Mouse (Mus musculus) lung, adult 2 months (tissue): ENCODE measurements around the gene Pramef12. TPM values are rescaled to one million over a fixed set of nuclear protein-coding genes. Genes with fewer than 3 reads are reported as not detected.
"Not testable (repeated sequence)": the region's sequence is repeated elsewhere in the genome, so short reads cannot be mapped to it uniquely, and the experiment has no call there.

Experiments
- DNase-seq: peaks from one replicate; pipeline ENCODE4 v3.0.0; 2022
- H3K4me1 ChIP-seq: fragments of 200-500 bp; 2 replicates; pipeline ENCODE4 v1.6.1; 2011; ENCODE audit warnings: low read length; ENCODE audit not compliant: control insufficient read depth, insufficient read depth
- H3K4me3 ChIP-seq: fragments of 200-500 bp; replicated peaks from 2 replicates; pipeline ENCODE3; 2011; ENCODE audit warnings: low read depth, mild to moderate bottlenecking, control low read depth, low read length; ENCODE audit errors: extremely low read depth
- CTCF ChIP-seq: fragments of 200-500 bp; IDR thresholded peaks from 2 replicates; pipeline ENCODE4 v1.5.1; 2011; ENCODE audit warnings: mild to moderate bottlenecking, low read length, control low read depth; ENCODE audit not compliant: insufficient read depth
- POLR2A ChIP-seq: fragments of 200-500 bp; IDR thresholded peaks from 2 replicates; pipeline ENCODE4 v1.6.1; 2011; ENCODE audit warnings: low read depth, mild to moderate bottlenecking, control low read depth, low read length, borderline replicate concordance; ENCODE audit errors: extremely low read depth
- WGBS: fragments of 180-500 bp; shearing (Covaris S2); methylation state at CpG from one replicate; pipeline ENCODE4 v1.1.7; 2018; 5-methylcytosine and 5-hydroxymethylcytosine counted together
- polyA plus RNA-seq: library from polyadenylated mRNA; depleted of rRNA; stranded (reverse); fragments of >200 nt; gene quantifications from 2 replicates; pipeline ENCODE4 v1.2.3, GENCODE M21; 2012; rRNA removed

Pramef12 gene
- polyA plus RNA-seq, 1 experiment = 0.75 TPM

DNA sequence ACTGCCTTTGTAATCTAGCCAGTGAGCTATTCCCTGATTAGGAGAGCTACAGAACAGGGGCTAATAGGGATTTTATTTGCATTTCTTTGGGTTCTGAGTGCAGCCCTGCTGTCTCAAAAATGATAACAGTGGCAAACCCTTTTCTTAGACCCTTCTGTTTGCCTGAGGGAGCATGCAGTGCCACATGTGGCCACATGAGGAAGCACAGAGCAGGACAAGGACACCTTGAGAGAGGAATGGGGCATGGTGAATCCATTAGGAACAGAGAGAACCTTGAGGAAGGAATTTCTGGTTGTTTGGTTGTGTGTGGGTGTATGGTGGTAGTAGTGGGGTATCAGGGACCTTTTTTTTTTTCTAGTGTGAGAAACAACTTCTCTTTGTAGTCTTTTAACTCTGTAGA is 12.4 kb upstream of the Pramef12 start:
- Histone ChIP-seq H3K4me3 (no peak overlapping the region), H3K4me1 (no peaks in the 10 kb centered on the region)
- TF ChIP-seq CTCF (peak; percentile 36), POLR2A (no peak)
- DNase-seq = no peak

DNA sequence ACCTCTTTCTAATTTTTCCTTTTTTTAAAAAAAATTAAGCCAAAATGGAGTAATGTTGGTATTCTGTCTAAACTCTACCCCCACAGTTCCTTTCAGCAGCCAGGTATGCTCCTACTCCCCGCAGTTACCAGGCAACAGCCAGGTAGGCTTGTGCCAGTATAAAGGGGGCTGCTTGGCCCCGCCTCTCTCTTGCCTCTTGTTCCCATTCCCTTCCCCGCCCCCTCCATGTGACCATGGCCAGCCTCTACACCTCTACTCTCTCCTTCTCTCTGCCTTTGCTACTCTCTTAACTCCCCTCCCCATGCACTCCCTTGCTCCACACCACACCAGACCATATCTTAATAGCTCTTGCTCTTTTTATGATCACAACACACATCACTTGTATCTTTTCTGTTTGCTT is 2.0 kb downstream of the Pramef12 start:
- Histone ChIP-seq H3K4me1 (no peaks in the 10 kb centered on the region), H3K4me3 (no peak overlapping the region)
- TF ChIP-seq CTCF (no peak), POLR2A (no peak)
- 65% methylated on average over 3 of the region's 3 CpGs for WGBS
- no peak for DNase-seq

DNA sequence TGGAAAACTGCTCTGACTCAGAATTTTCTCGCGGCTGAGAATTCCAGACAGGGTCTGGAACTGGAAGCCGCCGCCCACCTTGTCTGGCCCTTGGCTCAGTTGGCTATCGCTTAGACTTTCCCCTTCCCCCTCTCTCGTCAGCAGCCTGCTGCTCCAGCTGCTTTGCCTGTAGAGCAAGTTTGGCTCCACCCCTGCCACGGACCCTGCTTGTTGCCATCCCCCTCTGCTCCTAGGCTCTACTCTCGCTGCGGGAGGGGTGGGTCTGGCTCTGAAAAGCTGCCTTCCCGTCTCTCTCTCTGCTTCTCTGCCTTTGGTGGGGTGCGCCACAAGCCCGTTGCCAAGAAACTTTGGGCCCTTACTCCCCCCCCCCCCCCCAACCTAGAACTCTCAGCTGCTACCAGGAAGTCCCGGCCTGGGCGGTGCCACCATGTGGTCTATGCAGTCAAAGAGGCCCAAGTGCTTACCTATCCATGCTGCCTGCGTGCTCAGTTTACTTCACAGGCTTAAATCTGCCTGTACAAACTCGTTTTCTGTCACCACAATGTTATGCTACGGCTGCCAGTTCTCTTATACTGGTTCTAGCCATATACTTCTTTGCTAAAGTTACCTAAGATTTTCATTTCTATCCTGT is 3.7 kb downstream of the Pramef12 start:
- Histone ChIP-seq H3K4me3 (peak overlapping the region; percentile 37), H3K4me1 (no peaks in the 10 kb centered on the region)
- WGBS = 3% methylated on average over 17 of the region's 17 CpGs
- TF ChIP-seq POLR2A (no peak), CTCF (no peak)
- peak; percentile 13 for DNase-seq

DNA sequence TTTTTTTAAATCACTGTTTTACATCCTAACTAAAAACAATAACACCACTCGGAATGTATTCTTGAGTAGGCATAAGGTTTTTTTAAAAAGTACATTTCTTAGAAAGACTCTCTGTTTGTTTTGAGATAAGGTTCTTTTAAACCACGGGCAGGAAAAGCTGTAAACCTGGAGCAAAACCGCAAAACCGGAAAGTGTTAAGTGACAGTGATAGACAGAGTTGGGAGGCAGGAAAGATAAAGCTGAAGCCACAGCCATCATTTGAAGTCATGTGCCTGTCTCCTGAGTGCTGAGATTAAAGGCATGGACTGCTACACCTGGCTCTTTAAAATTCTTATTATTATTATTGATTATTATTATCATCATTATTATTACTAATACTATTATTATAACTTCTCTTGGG is 5.6 kb downstream of the Pramef12 start:
- no peak overlapping the region for H3K4me3 ChIP-seq
- TF ChIP-seq POLR2A (no peak), CTCF (no peak)
- no peaks in the 10 kb centered on the region for H3K4me1 ChIP-seq
- WGBS = 6% methylated on average over 4 of the region's 4 CpGs
- no peak for DNase-seq

DNA sequence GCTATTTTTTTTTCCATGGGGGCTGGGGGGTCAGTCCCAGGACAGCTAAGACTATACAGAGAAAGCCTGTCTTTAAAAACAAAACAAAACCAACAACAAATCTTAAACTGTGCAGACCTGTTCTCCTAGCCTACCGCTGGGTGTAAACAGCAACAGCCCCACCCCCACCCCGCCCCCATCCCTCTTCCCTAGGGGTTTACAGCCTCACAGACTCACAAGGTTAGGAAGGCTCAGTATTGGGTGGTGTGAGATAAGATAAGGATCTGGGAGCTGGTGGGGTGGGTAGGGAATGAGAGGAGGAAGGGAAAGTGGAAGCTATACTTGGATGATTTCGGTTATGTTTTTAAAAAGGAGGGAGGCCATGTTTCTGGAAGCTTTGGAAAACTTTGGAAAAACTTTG is 11.9 kb downstream of the Pramef12 start:
- no peaks in the 10 kb centered on the region for H3K4me1 ChIP-seq
- WGBS = 32% methylated on average over 3 of the region's 3 CpGs
- no peak for TF ChIP-seq CTCF
- H3K4me3 ChIP-seq = no peak overlapping the region
- DNase-seq = no peak

DNA sequence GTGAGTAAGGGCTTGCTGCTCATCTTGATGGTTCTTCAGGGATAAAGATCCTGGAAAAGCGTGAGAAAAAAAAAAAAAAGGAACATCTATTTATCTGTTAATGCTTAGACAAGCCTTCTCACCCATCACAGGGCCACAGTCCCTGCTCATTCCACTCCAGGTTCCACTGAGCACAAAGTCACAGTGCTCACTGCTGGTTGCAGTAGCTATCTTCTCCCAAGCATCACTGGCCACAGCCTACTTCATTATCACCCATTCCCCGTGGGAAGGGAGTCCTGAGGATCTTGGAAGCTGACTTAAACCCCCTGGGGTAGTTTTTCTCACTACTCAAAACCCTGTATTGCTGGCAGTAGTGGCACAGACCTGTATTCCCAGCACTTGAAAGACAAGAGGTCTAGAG is 30.4 kb downstream of the Pramef12 start, which contains the start of gene Pramef20:
Gene Pramef20 (minus strand): TSS at position 23 of the 400 bp plus-strand sequence.
- TF ChIP-seq POLR2A = no peak
- no peak for TF ChIP-seq CTCF
- H3K4me1 ChIP-seq = no peaks in the 10 kb centered on the region
- H3K4me3 ChIP-seq = no peak within 1 kb of the TSS
- 44% methylated on average over 2 of the region's 2 CpGs for WGBS
- no peak for DNase-seq

DNA sequence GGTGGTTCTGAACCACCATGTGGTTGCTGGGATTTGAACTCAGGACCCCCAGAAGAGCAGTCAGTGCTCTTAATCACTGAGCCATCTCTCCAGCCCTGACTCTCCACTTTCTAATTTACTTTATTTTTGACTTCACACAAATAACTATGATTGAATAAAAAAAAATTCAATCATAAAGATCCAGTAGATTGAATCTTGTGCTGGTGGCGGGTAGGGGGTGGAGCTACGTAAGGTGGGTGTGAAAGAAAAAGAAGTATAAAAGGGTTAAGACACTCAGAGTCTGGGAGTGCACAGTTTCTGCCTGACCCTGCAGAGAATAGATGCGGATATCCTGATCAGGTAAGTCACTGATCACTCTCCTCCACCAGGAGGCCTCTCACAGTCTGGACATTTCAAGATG is 50.6 kb downstream of the Pramef12 start, which contains the start of gene Gm13119:
Gene Gm13119 (plus strand): TSS at position 301 of the 400 bp plus-strand sequence.
- H3K4me1 ChIP-seq, H3K4me3 ChIP-seq, DNase-seq: not testable (repeated sequence)
- 90% methylated on average over 3 of the region's 3 CpGs for WGBS

Other genes with a start within 250 kb of the Pramef12 start
- gene Oog3, start 245.8 kb downstream of the Pramef12 start, polyA plus RNA-seq = not detected in 2 replicates
- not detected in 2 replicates for gene Oog2, start 217.7 kb downstream of the Pramef12 start, polyA plus RNA-seq
- not detected in 2 replicates for gene C87977, start 195.1 kb downstream of the Pramef12 start, polyA plus RNA-seq
- gene Pramel5, start 128.0 kb downstream of the Pramef12 start, polyA plus RNA-seq = not detected in 2 replicates
- gene Gm13128, start 78.2 kb downstream of the Pramef12 start, polyA plus RNA-seq = not detected in 2 replicates
- not detected in 2 replicates for gene Gm13119, start 50.5 kb downstream of the Pramef12 start, polyA plus RNA-seq
- not detected in 2 replicates for gene Pramef20, start 30.5 kb downstream of the Pramef12 start, polyA plus RNA-seq
- gene 1700012P22Rik, start 30.3 kb upstream of the Pramef12 start, polyA plus RNA-seq = 0.12 TPM in 1 of 2 replicates, not detected in the other
- gene Gm9944, start 44.9 kb upstream of the Pramef12 start, polyA plus RNA-seq = not detected in 2 replicates
- gene Aadacl3, start 55.3 kb upstream of the Pramef12 start, polyA plus RNA-seq = not detected in 2 replicates
- not detected in 2 replicates for gene 9430007A20Rik, start 111.4 kb upstream of the Pramef12 start, polyA plus RNA-seq
- not detected in 2 replicates for gene Gm13124, start 156.7 kb upstream of the Pramef12 start, polyA plus RNA-seq
- gene Aadacl4, start 205.2 kb upstream of the Pramef12 start, polyA plus RNA-seq = not detected in 2 replicates